Mouse (Mus musculus): ENCODE measurements around the gene Zfp30.

Zfp30 gene

DNA sequence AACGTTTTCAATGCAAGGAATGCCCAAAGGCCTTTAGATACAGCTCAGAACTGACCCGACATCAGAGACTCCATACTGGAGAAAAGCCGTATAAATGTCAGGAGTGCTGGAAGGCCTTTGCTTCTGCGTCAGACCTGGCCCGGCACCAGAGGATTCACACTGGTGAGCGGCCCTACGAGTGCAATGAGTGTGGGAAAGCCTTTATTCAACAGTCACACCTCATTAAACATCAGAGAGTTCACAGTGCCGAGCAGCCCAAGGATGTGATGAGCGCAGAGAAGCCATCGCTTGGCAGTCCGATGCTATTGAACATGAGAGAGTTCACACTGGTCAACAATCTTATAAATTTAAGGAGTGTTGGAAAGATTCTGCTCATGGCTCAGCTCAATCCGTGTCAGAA, 46.0 kb downstream of the Zfp30 start:
- DNase-seq (ENCODE audit: low spot score in 2 of 2) = no peak

DNA sequence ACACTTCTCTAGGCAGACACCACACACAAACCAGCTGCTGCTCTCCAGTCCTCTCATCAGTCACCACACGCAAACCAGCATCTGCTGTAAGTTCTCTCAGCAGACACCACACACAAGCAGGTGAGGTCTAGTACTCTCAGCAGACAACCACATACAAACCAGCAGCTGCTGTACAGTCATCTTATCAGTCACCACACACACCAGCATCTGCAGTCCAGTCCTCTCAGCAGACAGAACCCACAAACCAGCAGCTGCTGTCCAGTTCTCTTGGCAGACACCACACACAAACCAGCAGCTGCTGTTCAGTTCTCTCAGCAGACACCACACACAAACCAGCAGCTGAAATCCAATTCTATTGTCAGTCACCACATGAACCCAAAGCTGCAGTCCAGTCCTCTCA, 53.0 kb downstream of the Zfp30 start:
- no peak for DNase-seq (ENCODE audit: low spot score in 2 of 2)

DNA sequence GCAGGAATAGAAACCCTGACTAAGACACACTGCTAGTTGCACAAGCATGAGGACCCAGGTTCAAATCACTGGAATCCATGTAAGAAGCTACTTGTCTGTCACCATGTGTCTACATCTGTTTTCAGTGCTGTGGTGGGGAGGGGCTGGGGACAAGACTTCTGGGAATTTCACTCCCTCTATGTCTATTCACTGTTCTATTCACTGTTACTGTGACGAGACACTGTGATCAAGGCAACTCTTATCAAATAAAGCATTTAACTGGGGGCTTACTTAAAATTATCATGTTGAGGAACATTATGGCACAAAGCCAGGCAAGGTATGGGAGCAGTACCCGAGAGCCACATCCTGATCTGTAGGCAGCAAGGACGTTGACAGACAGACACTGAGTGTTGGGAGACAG, 55.5 kb downstream of the Zfp30 start:
- no peak for DNase-seq (ENCODE audit: low spot score in 2 of 2)

DNA sequence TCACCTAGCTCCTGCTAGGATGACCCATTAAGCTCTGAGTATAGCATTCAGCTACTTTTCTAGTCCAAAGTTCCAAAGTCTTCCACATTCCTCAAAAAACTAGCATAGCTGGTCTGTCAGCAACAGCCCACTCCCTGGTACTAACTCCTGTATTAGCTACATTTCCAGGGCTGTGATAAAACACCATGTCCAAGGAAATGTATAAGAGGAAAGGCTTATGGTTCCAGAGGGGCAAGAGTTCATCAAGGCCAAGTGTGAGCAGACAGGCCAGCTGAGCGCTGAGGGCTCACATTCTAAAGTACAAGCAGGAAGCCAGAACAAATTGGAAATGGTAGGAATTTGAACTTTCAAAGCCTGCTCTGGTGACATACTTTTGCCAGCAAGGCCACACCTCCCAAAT, 58.3 kb downstream of the Zfp30 start:
- no peak for DNase-seq (ENCODE audit: low spot score in 2 of 2)

All from right cerebral cortex, postnatal 36 days (tissue).